Mouse (Mus musculus): ENCODE results near the gene Clstn2. TPM values are rescaled to one million over a fixed set of nuclear protein-coding genes. Genes with fewer than 3 reads are reported as not detected.

The Clstn2 gene
- total RNA-seq, 1 experiment from 2014 or later = 5.6 TPM

DNA sequence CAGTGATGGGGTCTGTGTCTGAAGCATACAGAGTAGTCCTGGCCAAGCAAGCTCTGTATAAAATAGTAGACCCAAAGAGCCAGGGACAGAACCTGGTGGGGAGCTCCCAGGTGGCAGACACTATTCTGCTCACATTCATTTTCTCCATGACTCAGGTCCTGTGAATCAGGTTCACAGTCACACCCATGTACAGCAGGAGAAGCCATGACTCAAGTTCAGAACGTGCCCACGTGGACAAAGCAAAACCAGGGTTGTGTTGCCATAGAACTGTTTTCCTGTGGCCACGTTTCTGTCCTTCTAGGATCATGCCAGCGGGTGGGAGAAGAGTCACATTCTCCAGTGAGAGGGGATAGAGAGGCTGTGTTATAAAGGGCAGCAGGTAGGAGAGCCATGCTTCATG, 353.9 kb downstream of the Clstn2 start:
- DNase-seq = no peak

GRCm38 (mm10) chr9:97677075-97677474, 355.9 kb downstream of the Clstn2 start:
- no peak for DNase-seq

GRCm38 (mm10) chr9:97672681-97673080, 360.3 kb downstream of the Clstn2 start:
- DNase-seq = no peak

DNA sequence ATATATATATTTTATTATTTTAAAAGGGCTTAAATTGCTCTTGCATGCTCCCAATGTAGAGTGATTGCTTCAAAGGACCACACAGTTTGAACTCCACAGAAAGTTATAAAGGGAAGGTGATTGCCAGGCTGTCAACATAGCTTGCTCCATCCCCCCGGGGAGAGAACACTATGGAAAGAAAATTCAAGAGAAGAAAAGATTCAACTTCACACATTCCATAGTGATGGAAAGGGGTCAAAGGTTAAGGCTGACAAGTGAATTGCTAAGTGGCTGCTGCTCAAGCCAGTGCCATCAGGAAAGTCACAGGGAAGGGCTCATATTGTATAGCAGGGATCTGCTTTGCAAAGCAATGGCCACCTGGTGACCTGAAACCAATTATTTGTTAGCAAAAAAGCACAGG, 360.8 kb downstream of the Clstn2 start:
- no peak for DNase-seq

DNA sequence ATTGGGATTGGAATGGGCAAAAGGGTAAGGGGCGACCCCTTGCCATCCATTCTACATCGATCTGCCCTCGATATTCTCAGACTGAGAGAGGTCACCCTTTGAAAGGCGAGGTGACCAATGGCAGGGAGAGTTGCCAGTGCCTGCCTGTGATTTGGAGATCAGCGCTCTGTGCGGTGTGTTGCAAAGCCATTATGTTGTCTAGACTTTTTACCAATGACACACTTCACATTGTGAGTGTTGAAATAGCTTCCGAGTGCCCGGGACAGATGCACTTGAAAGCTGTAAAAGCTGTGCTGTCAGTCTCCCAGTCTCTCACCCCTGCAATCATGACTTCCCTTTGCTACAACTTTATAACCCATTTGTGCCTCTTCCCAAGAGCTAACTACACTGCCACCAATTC, 362.3 kb downstream of the Clstn2 start:
- DNase-seq = no peak

DNA sequence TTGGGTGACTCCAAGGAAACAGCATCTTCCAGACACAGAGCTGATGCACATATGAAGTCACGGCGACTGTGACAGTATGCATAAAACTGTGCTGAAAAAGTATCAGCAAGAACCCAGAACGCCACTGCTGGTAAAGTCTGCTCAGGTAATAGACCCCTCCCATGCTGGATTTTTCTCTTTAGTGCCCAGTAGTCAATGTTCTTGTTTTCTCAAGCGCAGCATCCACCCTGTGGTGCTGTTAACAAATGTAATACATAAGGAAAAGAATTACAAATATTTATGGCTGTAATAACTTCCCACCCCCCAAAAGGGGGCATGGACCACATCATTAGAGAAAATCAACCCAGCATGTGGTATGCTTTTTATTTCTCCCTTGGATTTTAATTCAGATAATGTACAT, 372.0 kb downstream of the Clstn2 start:
- DNase-seq = no peak

- peak; percentile 19 for DNase-seq
These were observed 374.2 kb downstream of the Clstn2 start for GRCm38 (mm10) chr9:97658736-97659135.

- no peak for DNase-seq
These were observed 384.6 kb downstream of the Clstn2 start for GRCm38 (mm10) chr9:97648409-97648808.

GRCm38 (mm10) chr9:97645746-97646145, 387.2 kb downstream of the Clstn2 start:
- no peak for DNase-seq

DNA sequence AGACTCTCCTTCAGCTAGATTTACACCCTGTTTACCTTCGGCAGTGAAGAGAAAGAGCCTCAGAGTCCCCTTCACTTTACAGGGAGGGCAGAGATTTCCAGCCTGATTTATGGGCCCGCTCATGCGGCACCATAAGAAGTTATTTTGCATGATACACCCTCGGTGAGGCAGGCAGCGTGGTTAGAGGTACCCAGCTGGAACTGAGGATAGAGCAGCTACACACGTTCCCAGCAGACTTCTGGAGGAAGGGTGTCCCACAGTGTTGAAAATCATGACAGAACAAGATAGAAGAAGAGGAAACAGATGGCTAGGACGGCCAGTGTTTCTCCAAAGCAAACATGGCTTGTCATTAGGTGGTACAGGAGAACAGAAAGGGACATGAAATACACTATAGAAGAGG, 390.6 kb downstream of the Clstn2 start:
- no peak for DNase-seq

DNA sequence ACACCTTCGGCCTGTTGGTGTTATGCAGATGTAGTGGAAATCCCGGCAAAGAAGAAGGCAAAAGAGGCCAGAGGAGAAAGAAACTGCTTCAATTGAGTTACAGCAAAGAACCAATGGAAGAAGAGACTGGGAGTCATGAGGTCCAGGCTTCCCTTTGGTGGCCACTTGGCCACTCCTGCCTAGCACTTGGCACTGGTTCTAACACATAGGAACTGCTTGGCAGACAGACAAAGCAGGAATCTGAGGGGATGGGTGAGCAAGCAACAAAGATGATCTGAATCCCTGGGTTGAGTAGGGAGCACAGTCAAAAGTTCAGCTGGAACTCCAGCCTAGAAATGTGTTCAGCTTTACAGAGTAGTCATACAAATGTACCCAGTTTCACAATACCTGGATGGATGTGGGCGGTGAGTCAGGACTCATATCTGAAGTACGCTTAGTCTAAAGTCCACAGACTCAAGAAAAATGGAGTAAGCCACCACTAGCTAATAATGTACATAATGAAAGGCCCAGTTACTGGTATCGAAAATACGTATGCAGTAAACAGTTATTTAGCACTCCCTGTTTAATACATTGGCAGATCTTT, 392.9 kb downstream of the Clstn2 start:
- no peak for DNase-seq

GRCm38 (mm10) chr9:97638683-97639354, 394.2 kb downstream of the Clstn2 start:
- DNase-seq = no peak

DNA sequence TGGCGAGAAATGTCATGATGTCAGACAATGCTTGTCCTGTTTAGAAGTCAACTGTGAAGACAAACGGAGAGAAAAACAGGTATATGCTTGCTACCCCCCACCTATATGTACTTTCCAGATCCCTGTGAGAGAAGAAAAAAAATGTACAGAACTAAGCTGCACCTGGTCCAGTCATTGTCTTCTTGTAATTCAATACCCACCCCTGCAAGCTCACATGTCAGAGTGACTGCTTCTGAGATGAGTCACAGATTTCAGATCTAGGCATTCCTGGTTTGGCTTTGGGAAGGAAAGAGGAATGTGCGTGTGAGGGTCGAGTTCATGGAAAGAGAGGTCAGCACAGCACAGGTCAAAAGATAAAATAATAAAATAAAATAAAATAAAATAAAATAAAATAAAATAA, 397.6 kb downstream of the Clstn2 start:
- no peak for DNase-seq

DNA sequence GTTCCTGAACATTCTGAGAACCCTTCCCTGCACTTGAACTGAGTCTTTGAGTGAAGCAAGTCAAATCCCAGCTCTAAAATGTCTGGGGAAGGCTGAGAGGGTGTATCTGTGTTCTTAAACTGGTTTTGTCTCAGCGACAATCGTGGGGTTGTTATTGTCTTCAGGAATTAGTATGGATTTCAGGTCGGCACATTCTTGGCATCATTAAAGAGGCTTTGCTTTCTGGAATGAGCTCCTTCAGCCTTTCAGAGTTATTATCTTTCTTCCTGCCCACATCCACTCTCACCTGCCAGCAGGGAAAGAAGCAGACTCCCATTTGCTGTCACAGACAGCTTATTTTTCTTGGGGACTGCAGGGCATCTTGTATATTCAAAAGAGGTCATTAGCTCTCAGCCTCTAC, 398.1 kb downstream of the Clstn2 start:
- DNase-seq = no peak

DNA sequence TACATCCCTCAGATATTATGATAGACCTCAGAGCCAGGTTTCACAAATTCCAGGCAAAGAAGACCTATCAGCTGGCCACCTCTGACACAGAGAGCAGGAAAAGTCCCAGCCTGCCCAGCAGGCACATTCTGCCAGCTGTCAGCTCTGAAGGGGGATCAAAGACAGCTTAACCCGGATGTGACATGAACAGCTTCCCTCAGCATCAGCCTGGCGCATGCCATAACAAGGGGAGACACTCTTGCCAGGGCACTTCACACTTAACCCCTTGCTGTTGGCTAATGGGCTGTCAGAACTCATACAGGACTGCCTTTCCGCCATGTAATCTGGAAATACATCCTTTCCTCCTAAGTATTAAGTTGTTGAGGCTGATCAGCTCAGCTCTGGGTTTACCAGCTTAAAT, 403.8 kb downstream of the Clstn2 start:
- no peak for DNase-seq

GRCm38 (mm10) chr9:97628361-97628908, 404.5 kb downstream of the Clstn2 start:
- DNase-seq = no peak

- no peak for DNase-seq
These were observed 405.1 kb downstream of the Clstn2 start for GRCm38 (mm10) chr9:97627916-97628315.

DNA sequence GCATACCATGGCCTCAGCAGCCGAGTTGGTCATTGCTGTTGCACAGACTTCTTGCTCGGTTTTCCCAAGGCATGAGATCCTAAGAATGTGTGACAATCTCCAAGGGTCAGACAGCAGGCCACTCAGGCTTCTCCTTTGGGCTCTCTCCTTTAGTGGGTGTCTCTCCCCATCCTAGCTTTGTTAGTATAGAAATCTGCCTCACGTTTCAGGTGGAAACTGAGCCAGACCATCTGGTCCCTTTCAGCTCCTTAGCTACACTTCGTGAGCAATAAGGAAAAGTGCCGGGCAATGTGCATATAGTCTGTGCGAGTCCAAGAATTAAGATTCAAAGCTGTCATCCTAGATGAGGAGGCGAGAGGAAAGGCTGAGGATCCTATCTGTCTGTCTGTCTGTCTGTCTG, 422.4 kb downstream of the Clstn2 start:
- no peak for DNase-seq

GRCm38 (mm10) chr9:97603729-97604128, 429.3 kb downstream of the Clstn2 start:
- peak; percentile 31 for DNase-seq

- peak; percentile 5 for DNase-seq
These were observed 430.5 kb downstream of the Clstn2 start for GRCm38 (mm10) chr9:97602476-97602875.

GRCm38 (mm10) chr9:97599006-97599405, 434.0 kb downstream of the Clstn2 start:
- no peak for DNase-seq

- no peak for DNase-seq
These were observed 442.3 kb downstream of the Clstn2 start for GRCm38 (mm10) chr9:97590712-97591111.

DNA sequence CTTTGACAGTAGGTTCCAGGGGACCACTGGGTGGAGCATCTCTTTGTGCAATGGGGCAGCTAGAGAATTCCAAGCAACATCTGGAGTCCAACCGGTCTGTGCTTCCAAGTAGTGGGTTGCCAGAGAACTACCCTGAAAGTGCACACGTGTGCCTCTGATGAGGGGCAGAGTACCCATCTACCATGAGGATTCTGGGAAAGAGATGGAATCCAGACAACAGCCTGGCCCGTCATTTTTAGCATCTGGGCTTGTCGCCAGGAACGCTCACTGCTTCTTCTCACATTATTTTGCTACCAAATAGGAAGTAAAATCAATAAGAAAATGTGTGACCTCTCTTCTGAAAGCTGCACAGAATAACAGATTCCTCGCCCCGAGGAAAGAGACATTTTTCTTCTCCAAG, 462.1 kb downstream of the Clstn2 start:
- DNase-seq = no peak

GRCm38 (mm10) chr9:97563121-97563520, 469.9 kb downstream of the Clstn2 start:
- no peak for DNase-seq
